8 mouse cellular contexts compared by ENCODE assay signal in the genomic region with DNA sequence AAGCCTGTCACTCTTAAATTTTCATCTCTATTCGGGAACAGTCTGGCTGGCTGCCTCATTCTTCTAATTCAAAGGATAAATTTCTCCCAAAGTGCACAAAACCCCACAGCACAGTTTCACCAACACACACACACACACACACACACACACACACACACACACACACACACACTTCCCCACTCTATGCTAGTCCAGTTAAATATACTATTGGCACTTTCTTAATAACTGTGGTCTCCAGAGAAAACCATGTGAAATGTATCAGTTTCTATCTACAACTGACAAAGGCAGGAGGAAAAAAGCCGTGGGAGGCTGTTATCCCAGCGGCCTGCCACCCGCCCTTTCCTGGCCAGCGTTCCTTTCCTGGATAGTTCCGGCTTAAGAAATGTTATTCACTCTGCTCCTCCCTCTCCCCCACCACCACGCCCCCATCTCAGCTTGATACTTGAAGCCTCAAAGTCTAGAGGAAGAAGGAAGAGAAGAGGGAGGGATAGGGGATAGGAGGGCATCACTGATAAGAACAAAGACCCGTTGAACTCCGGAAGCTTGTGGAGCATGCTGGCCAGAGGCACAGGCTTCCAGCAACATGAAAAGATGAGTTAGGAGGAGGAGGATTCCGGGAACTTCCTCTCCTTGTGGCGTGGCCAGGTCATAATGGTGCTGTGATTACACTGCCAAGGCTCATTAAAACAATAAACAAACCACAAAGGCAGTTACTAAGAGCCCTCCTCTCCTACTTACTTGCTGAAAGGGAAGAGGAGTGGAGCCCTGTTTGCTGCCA.
A peak's percentile ranks its signal among the peaks of the same experiment; 100 is the strongest.
DNase-seq lines count a peak whose midpoint lies in the region; ATAC-seq lines count a peak whose summit lies in the region.

No protein-coding gene starts in this region.

- DNase-seq in adrenal gland, adult 8-10 months, result peak; percentile 51
- peak; percentile 71 for DNase-seq in forebrain, embryonic 11.5 days (ENCODE audit: low spot score)
- peak; percentile 55 to 57 for DNase-seq in heart, postnatal 14 days
- peak; percentile 80 to 86 for DNase-seq in kidney, postnatal 25 days
- peak; percentile 69 for DNase-seq in lung, postnatal 36 days
- DNase-seq in skeletal muscle tissue, adult 2 months (ENCODE audit: low read depth, low spot score), result peak; percentile 18
- DNase-seq in natural killer cell, adult 2 months (ENCODE audit: low spot score in 2 of 2), result no peak

- H3K9me3 ChIP-seq in forebrain, embryonic 11.5 days (ENCODE audit: control insufficient read depth, low read length), result no peaks in the 10 kb centered on the region

- WGBS in forebrain, embryonic 11.5 days, result 4% methylated on average over 11 of the region's 11 CpGs

- H3K36me3 ChIP-seq in forebrain, embryonic 11.5 days (ENCODE audit: control insufficient read depth, insufficient read depth, low read length), result no peaks in the 10 kb centered on the region

- peak; percentile 77 for ATAC-seq in forebrain, embryonic 11.5 days (replicated peaks; ENCODE audit: low FRiP score)
- ATAC-seq in monocyte, adult 5-6 weeks (replicated peaks; ENCODE audit: insufficient number of reproducible peaks, low FRiP score, low TSS enrichment, poor library complexity, severe bottlenecking), result no peak

- no peak overlapping the region for H3K27ac ChIP-seq in forebrain, embryonic 11.5 days (ENCODE audit: low read depth, low read length)

- H3K27me3 ChIP-seq in forebrain, embryonic 11.5 days (ENCODE audit: control insufficient read depth, insufficient read depth, low read length), result no peaks in the 10 kb centered on the region

- H3K4me3 ChIP-seq in forebrain, embryonic 11.5 days (ENCODE audit: low read depth, low read length), result no peak overlapping the region

- intact Hi-C loops in heart, postnatal 14 days (cut with DNase I), result loop anchor here (5.0 to 10.0 kb wide), 5 partner anchors 93 to 1626 kb away; no protein-coding TSS in a partner anchor

- no peaks in the 10 kb centered on the region for H3K4me1 ChIP-seq in forebrain, embryonic 11.5 days (replicated peaks; ENCODE audit: control insufficient read depth, insufficient read depth, low read length)

- peak overlapping the region; percentile 25 for H3K9ac ChIP-seq in forebrain, embryonic 11.5 days (ENCODE audit: low read length)

- peak overlapping the region; percentile 24 for H3K4me2 ChIP-seq in forebrain, embryonic 11.5 days (ENCODE audit: low read depth, low read length, severe bottlenecking)

Comparison
In these comparisons a context has a peak if more than half of its experiments do, and no peak if none do; other contexts are left out.
1. DNase-seq: peak in adrenal gland, adult 8-10 months (single experiment), forebrain, embryonic 11.5 days (single experiment), heart, postnatal 14 days (2 of 2), kidney, postnatal 25 days (2 of 2), lung, postnatal 36 days (single experiment) and skeletal muscle tissue, adult 2 months (single experiment); none in natural killer cell, adult 2 months (0 of 2).